Mouse (Mus musculus) liver, embryonic 16.5 days (tissue): Measurements from ENCODE around the gene Slc26a10. TPM values are rescaled to one million over a fixed set of nuclear protein-coding genes. Genes with fewer than 3 reads are reported as not detected.
"Not testable (repeated sequence)": the region's sequence is repeated elsewhere in the genome, so short reads cannot be mapped to it uniquely, and the experiment has no call there.

Experiments used
- ATAC-seq: fragments of 200-750 bp; cut with Nextera tagmentation; 2 replicates; pipeline ENCODE4 v1.8.0; 2017; ENCODE audit warnings: low read depth, mild to moderate bottlenecking, moderate number of reproducible peaks, moderate library complexity
- H3K27ac ChIP-seq: fragments of 300-500 bp; sonication (generic); 2 replicates; pipeline ENCODE4 v1.5.1; 2014; ENCODE audit warnings: mild to moderate bottlenecking, low read length
- H3K27me3 ChIP-seq: fragments of 300-500 bp; sonication (generic); 2 replicates; pipeline ENCODE4 v1.6.1; 2014; ENCODE audit warnings: low read depth, low read length, mixed read lengths; ENCODE audit not compliant: control insufficient read depth, insufficient read depth
- H3K36me3 ChIP-seq: fragments of 300-500 bp; sonication (generic); 2 replicates; pipeline ENCODE4 v1.6.1; 2014; ENCODE audit warnings: mild to moderate bottlenecking; ENCODE audit not compliant: control insufficient read depth, insufficient read depth
- H3K4me1 ChIP-seq: fragments of 300-500 bp; sonication (generic); 2 replicates; pipeline ENCODE4 v1.6.1; 2014; ENCODE audit warnings: low read depth, low read length, mixed read lengths; ENCODE audit not compliant: control insufficient read depth
- H3K4me2 ChIP-seq: fragments of 300-500 bp; sonication (generic); 2 replicates; pipeline ENCODE4 v1.6.1; 2014; ENCODE audit warnings: low read depth, low read length, mixed read lengths
- H3K4me3 ChIP-seq: fragments of 300-500 bp; sonication (generic); 2 replicates; pipeline ENCODE4 v1.5.1; 2014; ENCODE audit warnings: low read depth, mild to moderate bottlenecking, low read length
- H3K9ac ChIP-seq: fragments of 300-500 bp; sonication (generic); 2 replicates; pipeline ENCODE4 v1.6.1; 2014; ENCODE audit warnings: low read depth, low read length
- H3K9me3 ChIP-seq: fragments of 300-500 bp; sonication (generic); replicated peaks from 2 replicates; pipeline ENCODE4 v1.6.1; 2016; ENCODE audit warnings: low read length; ENCODE audit not compliant: control insufficient read depth
- WGBS: fragments of 180-500 bp; shearing (Covaris S2); extraction: QIAGEN DNeasy Blood & Tissue Kit; methylation state at CpG from one replicate; pipeline ENCODE4 v1.1.7; 2014; ENCODE audit not compliant: insufficient replicate concordance; 5-methylcytosine and 5-hydroxymethylcytosine counted together
- polyA plus RNA-seq: library from polyadenylated mRNA; unstranded; fragments of >200 nt; fragmentation: Nextera tagmentation; extraction: Ambion mirVana; gene quantifications from 2 replicates; pipeline ENCODE4 v1.2.1, GENCODE M21; 2015

The Slc26a10 gene
- polyA plus RNA-seq, 1 experiment from 2014 or later: 2.7 TPM

- peak overlapping the region; percentile 85 for H3K27ac ChIP-seq
- WGBS: 7% methylated on average over 22 of the region's 22 CpGs
Measured at GRCm38 (mm10) chr10:127194428-127195327, 14.2 kb upstream of the Slc26a10 start.

GRCm38 (mm10) chr10:127193011-127193410, 12.6 kb upstream of the Slc26a10 start:
- Histone ChIP-seq H3K4me2 (peak overlapping the region; percentile 30; the same call in 1 of the 2 replicates), H3K9ac (peak overlapping the region; percentile 23; the same call in 1 of the 2 replicates), H3K4me3 (no peak overlapping the region), H3K4me1 (peaks cover 73% of the 10 kb centered on the region), H3K27me3 (peaks cover 3% of the 10 kb centered on the region), H3K36me3 (peaks cover 7% of the 10 kb centered on the region), H3K27ac (peak overlapping the region; percentile 68), H3K9me3 (no peaks in the 10 kb centered on the region)
- ATAC-seq: no peak
- 63% methylated on average over 9 of the region's 9 CpGs for WGBS

More at GRCm38 (mm10) chr10:127194428-127195327, 14.2 kb upstream of the Slc26a10 start:
- Histone ChIP-seq H3K4me2 (peak overlapping the region; percentile 90), H3K4me1 (peaks cover 57% of the 10 kb centered on the region), H3K4me3 (peak overlapping the region; percentile 80), H3K9ac (peak overlapping the region; percentile 90), H3K9me3 (no peaks in the 10 kb centered on the region), H3K36me3 (peaks cover 24% of the 10 kb centered on the region), H3K27me3 (no peaks in the 10 kb centered on the region)
- peak; percentile 68 for ATAC-seq

GRCm38 (mm10) chr10:127192057-127192328, 11.5 kb upstream of the Slc26a10 start:
- WGBS: 76% methylated on average over 1 of the region's 1 CpGs
- Histone ChIP-seq H3K27ac (peak overlapping the region; percentile 51), H3K4me1 (peaks cover 74% of the 10 kb centered on the region)
- not testable (repeated sequence) for H3K4me3 ChIP-seq, ATAC-seq, H3K36me3 ChIP-seq, H3K9ac ChIP-seq, H3K27me3 ChIP-seq, H3K4me2 ChIP-seq, H3K9me3 ChIP-seq

DNA sequence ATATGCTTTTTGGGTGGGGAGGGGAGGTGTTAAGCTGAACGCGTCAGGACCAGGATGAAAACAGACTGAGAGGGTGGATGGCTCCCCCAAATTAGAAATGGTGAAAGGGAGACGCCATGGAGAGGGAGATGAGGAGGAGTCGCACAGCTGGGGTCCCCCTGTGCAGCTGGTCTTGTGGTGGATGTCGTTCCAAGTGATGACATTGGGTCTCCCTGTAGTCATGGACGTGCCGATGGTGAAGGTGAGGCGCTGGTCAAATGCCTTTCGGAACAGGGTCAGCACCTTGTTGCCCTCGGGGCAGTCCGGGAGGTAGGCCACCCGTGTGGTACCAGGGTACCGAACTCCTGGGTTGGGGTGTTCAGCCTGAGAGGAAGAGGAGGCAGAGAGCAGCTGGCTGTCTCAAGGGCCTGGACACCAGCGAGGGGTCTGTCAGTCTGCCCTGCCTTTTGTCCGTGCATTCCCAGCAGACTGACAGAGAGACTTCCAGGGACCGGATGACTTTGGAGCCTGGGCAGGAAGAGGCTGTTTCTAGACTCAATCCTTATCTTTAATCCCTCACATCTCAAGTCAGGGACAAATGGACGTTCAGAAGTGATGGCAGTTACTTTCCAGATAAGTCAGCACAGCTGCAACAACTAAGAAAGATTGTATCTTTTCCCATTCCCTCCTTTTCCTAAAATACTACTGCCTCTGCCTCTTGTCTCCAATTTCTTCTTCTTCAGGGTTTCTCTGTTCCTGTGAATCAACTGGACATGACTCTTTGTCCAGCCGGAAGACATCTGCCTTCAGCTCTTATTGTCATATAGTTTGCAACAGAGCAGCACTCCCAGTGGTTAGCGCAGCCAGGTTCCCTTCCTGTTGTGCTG, 11.0 kb upstream of the Slc26a10 start:
- ATAC-seq: no peak
- Histone ChIP-seq H3K4me2 (no peak overlapping the region), H3K4me3 (no peak overlapping the region), H3K27ac (peak overlapping the region; percentile 87), H3K4me1 (peaks cover 74% of the 10 kb centered on the region), H3K36me3 (no peaks in the 10 kb centered on the region), H3K9me3 (no peaks in the 10 kb centered on the region), H3K9ac (no peak overlapping the region), H3K27me3 (peaks cover 3% of the 10 kb centered on the region)
- 60% methylated on average over 19 of the region's 19 CpGs for WGBS

DNA sequence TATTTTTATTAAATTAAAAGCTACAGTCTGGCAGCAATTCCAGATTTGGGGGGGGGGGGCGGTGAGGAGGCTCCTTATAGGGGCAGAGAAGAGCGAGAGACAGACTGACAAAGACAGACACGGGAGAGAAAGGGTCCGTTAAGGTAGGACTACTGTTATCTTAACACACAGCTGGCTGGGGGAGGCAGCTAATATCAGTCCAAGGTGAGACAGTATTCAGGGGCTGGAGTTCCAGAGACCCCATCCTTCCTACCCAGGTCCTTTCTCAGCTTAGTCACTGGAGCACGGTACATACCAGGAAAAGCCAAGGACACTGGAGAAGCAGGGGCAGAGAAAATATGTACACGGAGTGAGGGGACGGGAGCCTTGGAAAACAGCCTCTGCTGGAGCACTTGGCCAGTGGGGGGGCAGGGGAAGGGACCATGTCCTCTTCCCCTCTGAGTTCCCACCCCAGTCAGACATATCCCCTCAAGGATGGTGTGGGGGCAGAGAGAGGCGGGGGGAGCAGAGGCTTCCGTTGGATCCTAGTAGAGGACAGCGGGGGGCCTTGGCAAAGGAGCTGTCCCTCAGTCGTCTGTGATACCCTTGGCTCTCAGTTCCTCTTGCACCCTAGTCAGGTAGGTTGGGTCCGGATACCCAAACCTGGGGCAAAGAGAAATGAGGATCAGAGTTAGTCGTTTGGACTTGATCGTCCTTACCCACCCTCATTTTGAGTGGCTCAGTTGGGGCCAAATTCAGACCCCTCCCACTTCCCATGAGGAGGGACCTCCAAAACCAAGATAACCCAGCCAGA, 10.1 kb upstream of the Slc26a10 start:
- peak overlapping the region; percentile 87 for H3K27ac ChIP-seq
- peaks cover 68% of the 10 kb centered on the region for H3K4me1 ChIP-seq
- no peaks in the 10 kb centered on the region for H3K9me3 ChIP-seq
- no peak overlapping the region for H3K9ac ChIP-seq
- peak overlapping the region; percentile 65 for H3K4me3 ChIP-seq
- 27% methylated on average over 13 of the region's 14 CpGs for WGBS
- no peaks in the 10 kb centered on the region for H3K36me3 ChIP-seq
- ATAC-seq: peak; percentile 7; the same call in 1 of the 2 replicates
- H3K27me3 ChIP-seq: peaks cover 3% of the 10 kb centered on the region
- peak overlapping the region; percentile 97 for H3K4me2 ChIP-seq

DNA sequence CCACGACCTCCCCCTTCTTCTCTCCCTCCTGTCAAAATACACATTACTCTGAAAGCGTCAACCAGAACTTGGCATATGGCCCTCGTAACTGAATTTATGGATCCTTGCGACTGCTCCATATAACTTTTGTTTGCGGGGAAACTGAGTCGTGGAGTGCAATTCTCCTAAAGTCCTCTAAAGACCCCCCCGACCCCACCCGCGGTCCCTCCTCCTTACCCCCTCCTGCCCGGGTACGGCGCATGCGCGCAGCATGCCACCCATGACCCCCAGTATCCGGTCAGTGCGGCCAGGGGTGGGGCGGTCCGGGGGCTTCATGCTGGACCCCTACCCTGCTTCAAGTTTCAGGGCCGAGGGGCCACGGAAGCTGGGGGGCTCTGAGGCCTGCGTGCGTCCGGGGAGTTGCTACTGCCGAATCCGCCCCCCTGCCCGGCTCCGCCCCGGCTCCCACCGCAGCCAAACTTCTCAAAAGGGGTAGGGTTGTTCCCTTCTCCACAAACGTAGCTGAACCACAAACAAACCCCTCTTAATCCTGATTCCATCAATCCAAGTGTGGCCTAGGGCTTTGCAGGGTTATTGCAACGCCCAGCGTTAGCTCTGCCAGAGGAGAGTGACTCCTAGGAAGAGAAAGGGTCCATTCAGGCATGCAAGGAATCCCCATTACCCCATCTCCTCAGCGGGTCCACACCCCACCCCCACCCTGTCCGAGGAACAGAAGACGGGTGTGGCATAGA, 9.4 kb upstream of the Slc26a10 start, which contains the start of gene Arhgef25:
TSS of gene Arhgef25 (minus strand) at position 433 of the 731 bp plus-strand sequence.
- ATAC-seq: no peak
- peak within 1 kb of the TSS; percentile 97 for H3K4me2 ChIP-seq
- peak within 1 kb of the TSS; percentile 65 for H3K4me3 ChIP-seq
- H3K9ac ChIP-seq: peak within 1 kb of the TSS; percentile 74
- peak within 1 kb of the TSS; percentile 87 for H3K27ac ChIP-seq
- H3K4me1 ChIP-seq: peaks cover 62% of the 10 kb centered on the region
- H3K27me3 ChIP-seq: peaks cover 3% of the 10 kb centered on the region
- WGBS: 4% methylated on average over 35 of the region's 35 CpGs
- H3K36me3 ChIP-seq: no peaks in the 10 kb centered on the region
- no peaks in the 10 kb centered on the region for H3K9me3 ChIP-seq

DNA sequence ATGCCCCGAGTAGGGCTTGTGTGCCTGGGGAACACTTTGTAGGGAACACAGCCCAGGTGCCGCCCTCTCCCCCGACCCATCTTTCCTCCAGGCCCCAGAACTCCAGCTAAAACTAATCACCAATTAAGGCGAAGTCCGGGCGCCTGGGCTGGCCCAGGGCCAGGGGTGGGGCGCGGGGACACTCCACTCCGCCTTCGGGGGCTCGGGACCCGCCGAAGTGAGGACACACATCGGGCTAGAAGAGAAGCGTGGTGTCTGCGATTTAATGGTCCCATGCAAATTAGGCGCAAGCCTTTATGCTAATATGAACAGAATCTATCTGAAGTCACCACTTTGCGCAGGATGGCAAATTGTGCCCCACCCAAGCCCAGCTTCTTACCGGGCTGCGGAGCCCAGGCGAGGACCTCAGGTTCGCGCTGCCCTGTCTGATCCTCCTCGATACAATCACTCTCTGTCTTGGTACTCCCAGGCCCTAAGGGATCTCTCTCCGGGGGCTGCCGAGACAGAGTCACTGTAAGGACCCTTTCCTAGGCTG, 8.7 kb upstream of the Slc26a10 start:
- Histone ChIP-seq H3K4me1 (peaks cover 56% of the 10 kb centered on the region), H3K4me2 (peak overlapping the region; percentile 97), H3K4me3 (peak overlapping the region; percentile 65), H3K9ac (peak overlapping the region; percentile 74), H3K9me3 (no peaks in the 10 kb centered on the region), H3K27ac (peak overlapping the region; percentile 87), H3K27me3 (peaks cover 5% of the 10 kb centered on the region), H3K36me3 (no peaks in the 10 kb centered on the region)
- peak; percentile 59 for ATAC-seq
- WGBS: under 1% methylated on average over 26 of the region's 26 CpGs
